Mouse (Mus musculus) gastrocnemius, adult 18-20 months (tissue): ENCODE data around the gene 1700067P10Rik. TPM values are rescaled to one million over a fixed set of nuclear protein-coding genes. Genes with fewer than 3 reads are reported as not detected.

Source experiments
- DNase-seq: peaks from one replicate; pipeline ENCODE4 v3.0.0; 2021; ENCODE audit warnings: low spot score
- total RNA-seq, 2 experiments: library from RNA; stranded (reverse); gene quantifications; 2 replicates each; pipeline ENCODE4 v1.2.3; 2021

1700067P10Rik gene
- total RNA-seq, 2 experiments from 2014 or later = not detected

- no peak for DNase-seq
Observed at GRCm38 (mm10) chr17:48095718-48096121, 6.6 kb downstream of the 1700067P10Rik start.

- DNase-seq = no peak
Observed at GRCm38 (mm10) chr17:48096321-48096720, 7.2 kb downstream of the 1700067P10Rik start.

GRCm38 (mm10) chr17:48097011-48097742 lies 8.1 kb downstream of the 1700067P10Rik start:
- DNase-seq = peak; percentile 26

GRCm38 (mm10) chr17:48097743-48098527 lies 8.8 kb downstream of the 1700067P10Rik start:
- DNase-seq = no peak

GRCm38 (mm10) chr17:48098528-48098890 lies 9.4 kb downstream of the 1700067P10Rik start:
- no peak for DNase-seq

- DNase-seq = no peak
Observed at GRCm38 (mm10) chr17:48099312-48099711, 10.2 kb downstream of the 1700067P10Rik start.

- peak; percentile 84 for DNase-seq
Observed at GRCm38 (mm10) chr17:48100441-48101417, 11.6 kb downstream of the 1700067P10Rik start.

GRCm38 (mm10) chr17:48107333-48107732 lies 18.2 kb downstream of the 1700067P10Rik start:
- DNase-seq = no peak

- DNase-seq = no peak
Observed at GRCm38 (mm10) chr17:48107862-48108261, 18.7 kb downstream of the 1700067P10Rik start.

- DNase-seq = no peak
Observed at GRCm38 (mm10) chr17:48108520-48108919, 19.4 kb downstream of the 1700067P10Rik start.

- DNase-seq = peak; percentile 28
Observed at GRCm38 (mm10) chr17:48110547-48111287, 21.6 kb downstream of the 1700067P10Rik start.

- no peak for DNase-seq
Observed at GRCm38 (mm10) chr17:48118570-48118969, 29.5 kb downstream of the 1700067P10Rik start.

- peak; percentile 75 for DNase-seq
Observed at GRCm38 (mm10) chr17:48119656-48120055, 30.5 kb downstream of the 1700067P10Rik start.

- DNase-seq = no peak
Observed at GRCm38 (mm10) chr17:48120456-48120855, 31.3 kb downstream of the 1700067P10Rik start.

GRCm38 (mm10) chr17:48132810-48133209 lies 43.7 kb downstream of the 1700067P10Rik start:
- no peak for DNase-seq

Other genes with a start within 250 kb of the 1700067P10Rik start
- 1 to 10 TPM; 7.5 TPM for gene Foxp4, start 164.7 kb upstream of the 1700067P10Rik start, total RNA-seq
- not detected for gene 1700122O11Rik, start 51.0 kb upstream of the 1700067P10Rik start, total RNA-seq
- gene 9830107B12Rik, start 56.9 kb downstream of the 1700067P10Rik start, total RNA-seq = not detected
- not detected for gene A530064D06Rik, start 78.0 kb downstream of the 1700067P10Rik start, total RNA-seq
- not detected for gene Trem1, start 143.4 kb downstream of the 1700067P10Rik start, total RNA-seq
- not detected for gene Trem3, start 158.5 kb downstream of the 1700067P10Rik start, total RNA-seq
- gene Treml4, start 175.0 kb downstream of the 1700067P10Rik start, total RNA-seq = not detected
- under 1 TPM in 1 of 2 experiments, not detected in 1; 0.12 TPM for gene Treml2, start 210.2 kb downstream of the 1700067P10Rik start, total RNA-seq
- under 1 TPM in 1 of 2 experiments, not detected in 1; 0.05 TPM for gene B430306N03Rik, start 226.8 kb downstream of the 1700067P10Rik start, total RNA-seq